Mouse (Mus musculus) gastrocnemius, adult 18-20 months (tissue): ENCODE data around the gene Abcb8. TPM values are rescaled to one million over a fixed set of nuclear protein-coding genes. Genes with fewer than 3 reads are reported as not detected.
A peak's percentile ranks its signal among the peaks of the same experiment; 100 is the strongest.

ENCODE experiments used
- DNase-seq: peaks from one replicate; pipeline ENCODE4 v3.0.0; 2021; ENCODE audit warnings: low spot score
- long read RNA-seq, 2 experiments: library from polyadenylated mRNA; stranded (forward); transcript quantifications; one replicate each; pipeline ENCODE4 v2.0.0; 2021
- total RNA-seq, 2 experiments: library from RNA; stranded (reverse); gene quantifications; 2 replicates each; pipeline ENCODE4 v1.2.3; 2021

Abcb8 gene
- total RNA-seq, result 10 to 100 TPM; 30.4 to 40.3 TPM
- long read RNA-seq, experiment 1, transcript Abcb8-201 (16 exons, 2,939 nt), result major isoform, 35 of 46 reads
- long read RNA-seq, experiment 1, partial matches to known transcripts, result 5 of 46 reads
- long read RNA-seq, experiment 1, other reads (novel, unspliced or antisense), result 6 of 46 reads
- long read RNA-seq, experiment 2, transcript Abcb8-201 (16 exons, 2,939 nt), result major isoform, 23 of 32 reads
- long read RNA-seq, experiment 2, partial matches to known transcripts, result 5 of 32 reads
- long read RNA-seq, experiment 2, other reads (novel, unspliced or antisense), result 4 of 32 reads

GRCm38 (mm10) chr5:24393392-24393997 is at the start of gene Abcb8:
TSS of gene Abcb8 (plus strand) at chr5:24393663.
- peak; percentile 79 for DNase-seq

GRCm38 (mm10) chr5:24343977-24344436 is 49.5 kb upstream of the Abcb8 start:
- DNase-seq, result no peak

DNA sequence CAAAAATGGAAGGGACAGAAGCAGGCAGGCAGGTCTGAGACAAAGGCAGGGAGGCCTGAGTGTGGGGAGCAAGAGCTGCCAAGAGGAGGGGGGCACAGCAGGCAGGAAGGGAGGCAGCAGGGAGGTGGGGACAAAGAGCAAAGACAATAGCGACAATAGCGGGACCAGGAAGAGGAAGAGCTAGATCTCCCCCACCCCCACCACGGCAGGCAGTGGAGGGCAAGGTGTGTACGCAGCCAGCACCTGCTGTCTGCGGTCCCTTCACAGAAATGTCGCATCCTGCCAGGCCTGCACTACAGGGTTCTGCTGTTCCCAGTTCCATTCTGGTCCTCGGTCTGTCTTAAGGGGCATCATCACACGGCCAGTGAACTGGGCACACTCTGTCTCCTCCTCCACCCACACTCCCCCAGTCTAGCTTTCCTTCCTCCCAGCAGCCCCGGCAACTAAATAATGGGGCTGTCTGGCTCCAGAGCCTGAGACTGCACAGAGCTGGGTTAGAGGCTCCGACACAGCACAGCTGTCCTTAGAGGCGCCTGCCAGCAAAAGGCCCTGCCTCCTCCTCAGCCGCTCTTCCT is 48.9 kb upstream of the Abcb8 start:
- no peak for DNase-seq

GRCm38 (mm10) chr5:24346313-24346712 is 47.1 kb upstream of the Abcb8 start:
- DNase-seq, result no peak

GRCm38 (mm10) chr5:24347186-24347875 is 46.1 kb upstream of the Abcb8 start:
- DNase-seq, result no peak

DNA sequence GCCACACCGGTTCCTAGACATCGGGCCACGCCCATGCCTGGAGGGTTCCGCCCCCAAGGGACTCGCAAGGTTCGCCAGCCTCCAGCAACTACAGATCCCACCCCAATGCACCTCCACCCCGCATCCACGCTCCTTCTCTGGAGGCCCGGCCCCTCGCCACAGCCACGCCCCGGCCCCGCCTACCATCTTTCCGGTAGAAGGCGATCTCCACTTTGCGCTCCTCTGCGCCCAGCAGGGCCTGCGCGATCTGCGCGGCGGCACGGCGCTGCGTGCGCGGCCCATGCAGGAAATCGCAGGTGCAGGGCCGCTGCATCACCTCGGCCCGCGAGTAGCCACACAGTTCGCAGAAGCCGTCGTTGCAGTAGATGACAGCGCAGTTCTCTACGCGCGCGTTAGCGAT is 45.3 kb upstream of the Abcb8 start:
- peak; percentile 34 for DNase-seq

DNA sequence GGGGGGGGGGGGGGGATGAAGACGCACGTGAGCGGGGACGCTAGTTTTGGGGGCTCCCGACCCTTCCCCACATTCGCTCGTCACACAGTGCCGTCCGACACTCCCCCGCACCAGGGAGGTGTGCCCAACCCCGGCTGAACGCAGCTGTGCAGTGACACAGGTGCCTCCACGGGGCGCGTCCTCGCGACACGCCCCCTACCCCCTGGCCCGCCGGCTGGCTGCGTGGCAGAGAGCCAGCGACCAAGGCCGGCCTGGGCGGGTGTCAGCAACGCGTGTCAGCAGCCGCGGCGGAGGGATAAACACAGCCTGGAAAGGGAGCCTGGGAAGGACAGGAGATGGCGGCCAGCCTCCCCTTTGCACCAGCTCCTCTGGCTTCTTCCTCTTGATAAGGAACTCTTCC is 44.9 kb upstream of the Abcb8 start:
- DNase-seq, result no peak

- no peak for DNase-seq
Measured at GRCm38 (mm10) chr5:24350073-24350472, 43.4 kb upstream of the Abcb8 start.

- no peak for DNase-seq
Measured at GRCm38 (mm10) chr5:24350531-24351250, 42.8 kb upstream of the Abcb8 start.

GRCm38 (mm10) chr5:24351278-24351677 is 42.2 kb upstream of the Abcb8 start, which contains the start of gene Kcnh2:
TSS of gene Kcnh2 (minus strand) at chr5:24351604.
- DNase-seq, result no peak

GRCm38 (mm10) chr5:24351701-24352171 is 41.7 kb upstream of the Abcb8 start:
- DNase-seq, result peak; percentile 45

DNA sequence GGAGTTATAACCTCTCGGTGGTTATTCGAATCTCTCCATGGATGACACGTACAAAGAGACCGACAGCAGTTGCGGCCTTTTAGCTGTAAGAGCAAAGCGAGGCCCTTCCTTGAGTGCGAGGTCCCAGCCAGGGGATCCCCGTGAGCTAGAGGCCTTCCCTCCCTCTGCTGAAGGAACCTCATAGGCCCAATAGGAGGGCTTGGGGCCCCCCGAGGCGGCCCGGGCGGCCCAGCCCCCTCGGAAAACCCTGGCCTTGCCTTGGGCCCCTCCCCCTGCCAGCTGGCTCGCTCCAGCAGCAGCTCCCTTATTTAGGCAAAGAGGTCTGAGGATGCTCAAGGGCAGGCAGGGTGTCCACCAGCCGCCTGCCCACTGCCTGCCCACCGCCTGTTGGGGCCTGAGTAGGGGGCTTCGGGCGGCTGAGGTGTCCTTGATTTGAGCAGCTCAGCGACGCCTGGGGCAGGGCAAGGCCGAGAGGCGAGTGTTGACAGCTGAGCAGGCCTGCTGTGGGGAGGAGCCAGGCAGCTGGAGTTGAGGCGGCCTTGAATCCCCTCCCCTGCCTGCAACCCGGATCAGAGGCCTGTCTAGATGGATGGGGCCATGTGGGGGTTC is 41.1 kb upstream of the Abcb8 start:
- no peak for DNase-seq

DNA sequence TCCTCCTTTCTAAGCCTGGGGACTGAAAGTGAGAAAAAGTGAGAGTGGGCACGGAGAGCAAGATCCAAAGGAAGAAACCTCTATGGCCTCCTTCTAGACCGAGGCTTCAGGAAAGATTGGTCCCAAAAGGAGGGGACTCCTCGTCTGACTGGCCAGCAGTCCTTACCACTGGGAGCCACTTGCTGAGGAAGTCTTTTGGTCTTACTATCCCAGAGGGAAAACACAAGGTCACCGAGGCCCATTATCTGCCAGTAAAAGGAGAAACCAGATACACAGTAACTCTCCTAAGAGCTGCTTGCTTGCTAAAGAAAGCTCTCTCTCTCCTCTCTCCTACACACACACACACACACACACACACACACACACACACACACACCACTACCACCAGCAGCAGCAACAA is 40.1 kb upstream of the Abcb8 start:
- DNase-seq, result no peak

DNA sequence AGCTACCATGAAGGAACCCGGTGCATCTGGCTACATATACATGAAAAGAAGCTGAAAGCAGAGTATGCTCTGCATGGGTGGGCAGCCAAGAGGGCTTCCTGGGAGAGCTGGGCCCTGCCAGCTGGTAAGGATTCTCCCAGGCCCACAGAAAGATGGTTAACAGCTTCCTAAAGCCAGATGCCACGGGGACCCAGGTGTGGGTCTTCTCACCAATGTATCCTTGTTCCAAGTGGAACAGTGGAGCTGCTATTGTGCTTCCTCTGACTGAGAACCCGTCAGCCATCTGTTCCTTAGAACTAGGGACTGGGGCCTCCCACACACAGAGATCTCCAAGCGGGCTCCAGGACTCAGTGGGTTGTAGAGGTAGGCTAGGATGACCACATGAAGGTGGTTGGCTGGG is 36.7 kb upstream of the Abcb8 start:
- no peak for DNase-seq

- DNase-seq, result peak; percentile 59
Measured at GRCm38 (mm10) chr5:24357461-24357860, 36.0 kb upstream of the Abcb8 start.

DNA sequence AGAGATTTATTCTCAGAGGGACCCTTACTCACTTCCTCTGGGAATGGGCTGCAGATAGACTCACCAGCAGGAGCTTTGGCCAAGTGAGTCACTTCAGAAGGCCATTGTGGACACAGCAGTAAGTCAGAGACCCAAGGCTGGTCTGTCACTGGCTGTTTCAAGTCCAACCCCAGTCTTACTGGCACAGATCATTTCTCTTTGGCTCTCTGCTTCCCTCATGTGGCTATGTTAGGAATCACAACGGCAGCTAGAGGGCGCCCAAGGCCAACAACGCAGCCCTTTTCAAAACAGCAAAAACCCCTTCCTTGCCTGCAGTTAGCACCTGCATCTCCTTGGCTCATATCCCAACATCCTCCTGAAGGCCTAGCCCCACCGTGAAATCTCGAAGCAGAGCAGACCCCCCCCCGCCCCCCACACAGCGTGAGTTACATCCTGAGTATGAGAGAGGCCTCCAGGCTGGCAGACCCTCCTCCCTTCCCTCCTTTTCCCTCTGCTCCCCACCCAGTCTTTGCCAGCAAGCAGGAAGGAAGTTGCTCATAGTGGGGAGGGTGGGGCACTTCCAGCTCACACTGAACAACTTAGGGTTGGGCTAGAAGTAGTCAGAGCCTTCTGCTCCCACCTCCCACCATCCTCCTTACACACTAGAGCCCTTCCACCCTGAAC is 32.5 kb upstream of the Abcb8 start:
- DNase-seq, result peak; percentile 84

GRCm38 (mm10) chr5:24363467-24363866 is 30.0 kb upstream of the Abcb8 start:
- DNase-seq, result no peak

DNA sequence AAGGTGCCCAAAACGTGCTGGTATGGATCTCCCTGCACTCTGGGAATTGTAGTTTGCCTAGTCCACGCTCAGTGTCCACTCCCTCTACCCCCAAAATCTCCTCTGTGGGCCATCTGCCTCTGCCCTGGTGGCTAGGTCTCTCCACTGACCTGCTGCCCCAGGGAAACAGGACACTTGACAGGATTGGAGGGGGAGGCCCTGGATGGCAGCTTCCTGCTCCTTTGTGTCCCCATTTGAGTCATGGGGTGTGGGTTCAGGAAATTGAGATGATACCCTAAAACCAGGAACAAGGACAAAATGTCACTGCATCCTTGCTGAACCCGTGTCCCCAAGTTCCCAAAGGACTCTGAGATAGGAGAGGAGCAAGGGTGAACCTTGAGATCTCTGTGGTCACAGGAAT is 29.4 kb upstream of the Abcb8 start:
- no peak for DNase-seq

DNA sequence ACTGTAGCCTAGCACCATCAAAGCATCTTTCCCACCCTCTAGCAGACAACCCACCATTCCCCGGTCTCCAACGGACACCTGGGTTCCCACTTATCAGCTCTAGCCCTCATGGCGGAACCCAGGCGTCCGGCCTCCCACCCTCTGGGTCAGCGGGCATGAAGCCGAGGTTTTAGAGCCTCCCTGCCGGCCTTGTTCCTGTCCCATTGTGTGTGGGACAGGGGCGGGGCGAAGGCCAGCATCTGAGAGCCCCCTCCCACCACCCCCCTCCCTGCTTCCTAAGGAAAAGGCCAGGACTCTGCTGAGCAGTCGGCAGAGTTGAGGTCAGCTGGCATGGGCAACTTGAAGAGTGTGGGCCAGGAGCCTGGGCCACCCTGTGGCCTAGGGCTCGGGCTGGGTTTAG is 29.0 kb upstream of the Abcb8 start, which contains the start of gene Nos3:
TSS of gene Nos3 (plus strand) at position 303 of the 400 bp plus-strand sequence.
- DNase-seq, result peak; percentile 37

- no peak for DNase-seq
Measured at GRCm38 (mm10) chr5:24364963-24365362, 28.5 kb upstream of the Abcb8 start.
